Mouse (Mus musculus): ENCODE results near the gene Tmem120a. TPM values are rescaled to one million over a fixed set of nuclear protein-coding genes. Genes with fewer than 3 reads are reported as not detected.
A peak's percentile ranks its signal among the peaks of the same experiment; 100 is the strongest.

Tmem120a gene
- total RNA-seq, 2 experiments from 2014 or later, result 18.3 to 18.4 TPM

GRCm38 (mm10) chr5:135720121-135720520 lies 24.1 kb downstream of the Tmem120a start:
- Histone ChIP-seq H3K27ac (no peak overlapping the region), H3K4me3 (no peak overlapping the region)
- no peak for TF ChIP-seq CTCF (IDR thresholded peaks at IDR 0.05)
- no peak for DNase-seq (ENCODE audit: extremely low spot score in 1 of 2, low spot score in 2 of 2)
- intact Hi-C loops (cut with DNase I), result no loop called here

- intact Hi-C loops (cut with DNase I), result no loop called here
- no peak for TF ChIP-seq CTCF (IDR thresholded peaks at IDR 0.05)
- DNase-seq (ENCODE audit: extremely low spot score in 1 of 2, low spot score in 2 of 2), result no peak
- Histone ChIP-seq H3K27ac (no peak overlapping the region), H3K4me3 (no peak overlapping the region)
Measured at GRCm38 (mm10) chr5:135719586-135720120, 24.6 kb downstream of the Tmem120a start.

GRCm38 (mm10) chr5:135715624-135716023 lies 28.6 kb downstream of the Tmem120a start:
- TF ChIP-seq CTCF (IDR thresholded peaks at IDR 0.05), result peak; percentile 46

GRCm38 (mm10) chr5:135713441-135714218 lies 30.6 kb downstream of the Tmem120a start:
- no peak for TF ChIP-seq CTCF (IDR thresholded peaks at IDR 0.05)
- peak overlapping the region; percentile 73; the same call in 1 of the 2 replicates for H3K27ac ChIP-seq
- H3K4me3 ChIP-seq, result no peak overlapping the region
- DNase-seq (ENCODE audit: extremely low spot score in 1 of 2, low spot score in 2 of 2), result peak in 1 of 2 experiments; percentile 65
- intact Hi-C loops (cut with DNase I), result loop anchor here (5.0 kb wide), 1 partner anchor 146 kb away; no protein-coding TSS in a partner anchor

More at GRCm38 (mm10) chr5:135715624-135716023, 28.6 kb downstream of the Tmem120a start:
- no peak overlapping the region for H3K4me3 ChIP-seq
- intact Hi-C loops (cut with DNase I), result no loop called here
- no peak overlapping the region for H3K27ac ChIP-seq
- DNase-seq (ENCODE audit: extremely low spot score in 1 of 2, low spot score in 2 of 2), result no peak

- intact Hi-C loops (cut with DNase I), result loop anchor here (5.0 kb wide), 1 partner anchor 146 kb away; no protein-coding TSS in a partner anchor
- TF ChIP-seq CTCF (IDR thresholded peaks at IDR 0.05), result no peak
- peak in 1 of 2 experiments; percentile 28 for DNase-seq (ENCODE audit: extremely low spot score in 1 of 2, low spot score in 2 of 2)
- Histone ChIP-seq H3K4me3 (no peak overlapping the region), H3K27ac (peak overlapping the region; percentile 73)
Measured at GRCm38 (mm10) chr5:135712803-135713202, 31.4 kb downstream of the Tmem120a start.

GRCm38 (mm10) chr5:135711582-135712355 lies 32.5 kb downstream of the Tmem120a start:
- Histone ChIP-seq H3K27ac (peak overlapping the region; percentile 73), H3K4me3 (no peak overlapping the region)
- intact Hi-C loops (cut with DNase I), result loop anchor here (5.0 kb wide), 1 partner anchor 144 kb away; no protein-coding TSS in a partner anchor
- DNase-seq (ENCODE audit: extremely low spot score in 1 of 2, low spot score in 2 of 2), result no peak
- no peak for TF ChIP-seq CTCF (IDR thresholded peaks at IDR 0.05)

- intact Hi-C loops (cut with DNase I), result loop anchor here (5.0 kb wide), 1 partner anchor 143 kb away; no protein-coding TSS in a partner anchor
- H3K27ac ChIP-seq, result peak overlapping the region; percentile 28; the same call in 1 of the 2 replicates
- no peak for DNase-seq (ENCODE audit: extremely low spot score in 1 of 2, low spot score in 2 of 2)
- TF ChIP-seq CTCF (IDR thresholded peaks at IDR 0.05), result no peak
- no peak overlapping the region for H3K4me3 ChIP-seq
Measured at GRCm38 (mm10) chr5:135710599-135711214, 33.5 kb downstream of the Tmem120a start.

GRCm38 (mm10) chr5:135709716-135710115 lies 34.5 kb downstream of the Tmem120a start:
- Histone ChIP-seq H3K4me3 (no peak overlapping the region), H3K27ac (no peak overlapping the region)
- DNase-seq (ENCODE audit: extremely low spot score in 1 of 2, low spot score in 2 of 2), result no peak
- TF ChIP-seq CTCF (IDR thresholded peaks at IDR 0.05), result no peak
- intact Hi-C loops (cut with DNase I), result loop anchor here (5.0 kb wide), 1 partner anchor 142 kb away; no protein-coding TSS in a partner anchor

GRCm38 (mm10) chr5:135707855-135708254 lies 36.4 kb downstream of the Tmem120a start:
- no peak for TF ChIP-seq CTCF (IDR thresholded peaks at IDR 0.05)
- no peak for DNase-seq (ENCODE audit: extremely low spot score in 1 of 2, low spot score in 2 of 2)
- Histone ChIP-seq H3K4me3 (no peak overlapping the region), H3K27ac (no peak overlapping the region; the same call in 1 of the 2 replicates)
- intact Hi-C loops (cut with DNase I), result no loop called here

GRCm38 (mm10) chr5:135707039-135707438 lies 37.2 kb downstream of the Tmem120a start:
- no peak for TF ChIP-seq CTCF (IDR thresholded peaks at IDR 0.05)
- intact Hi-C loops (cut with DNase I), result no loop called here
- no peak overlapping the region for H3K4me3 ChIP-seq
- no peak overlapping the region for H3K27ac ChIP-seq
- no peak for DNase-seq (ENCODE audit: extremely low spot score in 1 of 2, low spot score in 2 of 2)

GRCm38 (mm10) chr5:135705383-135705782 lies 38.9 kb downstream of the Tmem120a start:
- intact Hi-C loops (cut with DNase I), result no loop called here
- no peak overlapping the region for H3K27ac ChIP-seq

More at GRCm38 (mm10) chr5:135705383-135705782, 38.9 kb downstream of the Tmem120a start:
- DNase-seq (ENCODE audit: extremely low spot score in 1 of 2, low spot score in 2 of 2), result no peak
- H3K4me3 ChIP-seq, result no peak overlapping the region
- no peak for TF ChIP-seq CTCF (IDR thresholded peaks at IDR 0.05)
